Mouse (Mus musculus) heart, adult 2 months (tissue): Measurements from ENCODE around the gene Aes.

Experiments
- CTCF ChIP-seq: fragments of 200-600 bp; IDR thresholded peaks from 2 replicates; pipeline ENCODE4 v1.8.1; 2022; ENCODE audit warnings: antibody characterized with exemption, mild to moderate bottlenecking, moderate library complexity
- POLR2A ChIP-seq: fragments of 200-500 bp; IDR thresholded peaks from 2 replicates; pipeline ENCODE4 v1.6.1; 2011; ENCODE audit warnings: mild to moderate bottlenecking, low read depth, low read length, control low read depth; ENCODE audit not compliant: insufficient read depth

GRCm38 (mm10) chr10:81605974-81606751 is 46.9 kb downstream of the Aes start, which contains the start of gene BC025920:
- peak; percentile 77 for TF ChIP-seq POLR2A
- no peak for TF ChIP-seq CTCF
